Mouse (Mus musculus): ENCODE results near the gene Arhgap6. TPM values are rescaled to one million over a fixed set of nuclear protein-coding genes. Genes with fewer than 3 reads are reported as not detected.
"Not testable (repeated sequence)": the region's sequence is repeated elsewhere in the genome, so short reads cannot be mapped to it uniquely, and the experiment has no call there.

Gene Arhgap6
- polyA plus RNA-seq, 1 experiment from 2014 or later, result 8.9 TPM

DNA sequence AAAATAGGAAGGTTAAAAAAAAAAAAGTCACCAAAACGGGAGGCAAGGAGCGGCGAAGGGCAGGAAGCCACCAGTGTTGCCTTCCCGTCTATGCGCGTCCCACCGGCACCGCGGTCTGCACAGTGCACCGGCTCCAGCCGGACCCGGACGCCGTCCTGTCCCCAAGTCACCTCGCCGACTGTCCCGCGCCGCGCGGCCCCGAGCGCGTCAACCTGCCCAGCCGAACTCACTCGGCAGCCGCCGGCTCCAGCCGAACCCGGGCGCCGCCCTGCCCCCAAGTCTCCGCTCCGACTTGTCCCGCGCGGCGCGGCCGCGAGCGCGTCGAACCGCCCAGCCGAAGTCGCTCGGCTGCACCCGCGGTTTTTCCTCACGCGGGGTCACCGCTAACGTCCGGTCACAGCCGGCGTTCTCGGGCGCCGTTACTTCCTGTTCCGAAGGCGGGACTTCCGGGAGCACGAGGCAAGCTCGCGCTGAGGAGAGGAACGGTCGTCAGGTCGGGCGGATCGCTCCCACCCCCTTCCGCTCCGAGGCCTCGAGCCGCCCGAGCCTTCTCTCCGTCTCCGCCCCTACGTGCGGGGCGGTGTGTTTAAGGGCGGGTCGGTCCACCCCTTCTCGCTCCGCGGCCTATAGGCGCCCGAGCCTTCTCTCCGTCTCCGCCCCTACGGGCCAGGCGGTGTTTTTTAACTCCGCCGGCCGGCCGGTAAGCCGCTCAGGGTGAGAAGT, 525.2 kb downstream of the Arhgap6 start, which contains the start of gene Hccs:
Gene Hccs (minus strand): TSS at position 428 of the 723 bp plus-strand sequence.
- Histone ChIP-seq H3K36me3 (ENCODE audit: control insufficient read depth, insufficient read depth, low read length) (no peaks in the 10 kb centered on the region), H3K9me3 (replicated peaks; ENCODE audit: control insufficient read depth, low read length) (no peaks in the 10 kb centered on the region), H3K27me3 (ENCODE audit: control insufficient read depth, insufficient read depth, low read length) (no peaks in the 10 kb centered on the region), H3K9ac (ENCODE audit: low read depth, low read length) (peak within 1 kb of the TSS; percentile 82), H3K27ac (ENCODE audit: low read depth, low read length) (peak within 1 kb of the TSS; percentile 76), H3K4me2 (peak within 1 kb of the TSS; percentile 55), H3K4me1 (ENCODE audit: control insufficient read depth, insufficient read depth, low read length) (peaks cover 7% of the 10 kb centered on the region; the same call in 1 of the 2 replicates), H3K4me3 (ENCODE audit: low read depth, low read length) (peak within 1 kb of the TSS; percentile 58)
- peak; percentile 99 for ATAC-seq (replicated peaks; ENCODE audit: insufficient number of reproducible peaks, low FRiP score, low TSS enrichment)
- 19% methylated on average over 86 of the region's 97 CpGs for WGBS (ENCODE audit: insufficient replicate concordance)

DNA sequence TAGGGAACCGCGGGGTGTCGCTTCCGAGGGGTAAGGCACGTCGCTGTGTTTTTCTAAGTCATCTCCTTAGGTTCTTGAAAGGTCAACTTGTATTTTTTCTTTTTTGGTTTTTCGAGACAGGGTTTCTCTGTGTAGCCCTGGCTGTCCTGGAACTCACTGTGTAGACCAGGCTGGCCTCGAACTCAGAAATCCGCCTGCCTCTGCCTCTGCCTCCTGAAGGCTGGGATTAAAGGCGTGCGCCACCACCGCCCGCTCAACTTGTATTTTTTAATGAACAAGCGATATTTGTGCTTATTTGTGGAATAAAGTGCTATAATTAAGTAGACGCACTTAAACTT, 525.7 kb downstream of the Arhgap6 start:
- WGBS (ENCODE audit: insufficient replicate concordance), result 38% methylated on average over 15 of the region's 15 CpGs
- not testable (repeated sequence) for H3K36me3 ChIP-seq (ENCODE audit: control insufficient read depth, insufficient read depth, low read length); H3K9ac ChIP-seq (ENCODE audit: low read depth, low read length); H3K27me3 ChIP-seq (ENCODE audit: control insufficient read depth, insufficient read depth, low read length); H3K4me1 ChIP-seq (ENCODE audit: control insufficient read depth, insufficient read depth, low read length); ATAC-seq (replicated peaks; ENCODE audit: insufficient number of reproducible peaks, low FRiP score, low TSS enrichment); H3K27ac ChIP-seq (ENCODE audit: low read depth, low read length); H3K9me3 ChIP-seq (replicated peaks; ENCODE audit: control insufficient read depth, low read length)
- Histone ChIP-seq H3K4me3 (ENCODE audit: low read depth, low read length) (peak overlapping the region; percentile 58), H3K4me2 (peak overlapping the region; percentile 19)

- H3K27me3 ChIP-seq (ENCODE audit: control insufficient read depth, insufficient read depth, low read length), result no peaks in the 10 kb centered on the region
- H3K9ac ChIP-seq (ENCODE audit: low read depth, low read length), result no peak overlapping the region
- no peaks in the 10 kb centered on the region for H3K4me1 ChIP-seq (ENCODE audit: control insufficient read depth, insufficient read depth, low read length)
- H3K4me2 ChIP-seq, result no peak overlapping the region
- H3K9me3 ChIP-seq (replicated peaks; ENCODE audit: control insufficient read depth, low read length), result no peaks in the 10 kb centered on the region
- H3K4me3 ChIP-seq (ENCODE audit: low read depth, low read length), result no peak overlapping the region
- no peak for ATAC-seq (replicated peaks; ENCODE audit: insufficient number of reproducible peaks, low FRiP score, low TSS enrichment)
- 57% methylated on average over 3 of the region's 3 CpGs for WGBS (ENCODE audit: insufficient replicate concordance)
- no peak overlapping the region for H3K27ac ChIP-seq (ENCODE audit: low read depth, low read length)
- no peaks in the 10 kb centered on the region for H3K36me3 ChIP-seq (ENCODE audit: control insufficient read depth, insufficient read depth, low read length)
Measured at GRCm38 (mm10) chrX:169325929-169326595, 531.2 kb downstream of the Arhgap6 start.

- no peak overlapping the region for H3K4me2 ChIP-seq
- 34% methylated on average over 3 of the region's 3 CpGs for WGBS (ENCODE audit: insufficient replicate concordance)
- no peak for ATAC-seq (replicated peaks; ENCODE audit: insufficient number of reproducible peaks, low FRiP score, low TSS enrichment)
- H3K4me3 ChIP-seq (ENCODE audit: low read depth, low read length), result no peak overlapping the region
- no peaks in the 10 kb centered on the region for H3K9me3 ChIP-seq (replicated peaks; ENCODE audit: control insufficient read depth, low read length)
- H3K27me3 ChIP-seq (ENCODE audit: control insufficient read depth, insufficient read depth, low read length), result no peaks in the 10 kb centered on the region
- no peaks in the 10 kb centered on the region for H3K36me3 ChIP-seq (ENCODE audit: control insufficient read depth, insufficient read depth, low read length)
- no peak overlapping the region for H3K9ac ChIP-seq (ENCODE audit: low read depth, low read length)
- H3K27ac ChIP-seq (ENCODE audit: low read depth, low read length), result no peak overlapping the region
- H3K4me1 ChIP-seq (ENCODE audit: control insufficient read depth, insufficient read depth, low read length), result no peaks in the 10 kb centered on the region
Measured at GRCm38 (mm10) chrX:169332264-169332663, 537.4 kb downstream of the Arhgap6 start.

- Histone ChIP-seq H3K4me1 (ENCODE audit: control insufficient read depth, insufficient read depth, low read length) (no peaks in the 10 kb centered on the region), H3K27ac (ENCODE audit: low read depth, low read length) (no peak overlapping the region), H3K9ac (ENCODE audit: low read depth, low read length) (no peak overlapping the region), H3K4me3 (ENCODE audit: low read depth, low read length) (no peak overlapping the region), H3K36me3 (ENCODE audit: control insufficient read depth, insufficient read depth, low read length) (no peaks in the 10 kb centered on the region), H3K9me3 (replicated peaks; ENCODE audit: control insufficient read depth, low read length) (no peaks in the 10 kb centered on the region), H3K27me3 (ENCODE audit: control insufficient read depth, insufficient read depth, low read length) (no peaks in the 10 kb centered on the region), H3K4me2 (no peak overlapping the region)
- ATAC-seq (replicated peaks; ENCODE audit: insufficient number of reproducible peaks, low FRiP score, low TSS enrichment), result no peak
Measured at GRCm38 (mm10) chrX:169337559-169337958, 542.7 kb downstream of the Arhgap6 start.

DNA sequence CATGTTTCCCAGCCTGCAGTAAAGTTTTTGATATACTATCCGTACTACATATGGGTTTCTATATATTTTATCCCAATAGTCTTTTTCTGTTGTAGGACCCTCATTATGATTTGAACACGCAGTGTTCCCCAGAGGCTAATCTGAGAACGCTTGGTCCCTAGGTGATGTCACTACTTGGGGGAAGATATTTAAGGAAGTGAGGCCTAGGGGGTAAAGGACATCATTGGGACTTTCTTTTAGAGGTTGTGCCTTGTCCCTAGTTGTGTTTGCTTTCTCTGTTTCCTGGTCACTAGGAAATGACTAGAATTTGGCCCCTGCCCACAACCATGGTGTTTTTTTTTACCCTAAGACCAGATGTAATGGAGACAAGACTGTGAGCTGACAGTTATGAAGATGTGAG, 543.3 kb downstream of the Arhgap6 start:
- WGBS (ENCODE audit: insufficient replicate concordance), result 71% methylated on average over 3 of the region's 3 CpGs
- H3K4me3 ChIP-seq (ENCODE audit: low read depth, low read length), result no peak overlapping the region
- no peaks in the 10 kb centered on the region for H3K36me3 ChIP-seq (ENCODE audit: control insufficient read depth, insufficient read depth, low read length)

More for the DNA sequence above, 543.3 kb downstream of the Arhgap6 start:
- Histone ChIP-seq H3K4me2 (no peak overlapping the region), H3K27ac (ENCODE audit: low read depth, low read length) (no peak overlapping the region), H3K4me1 (ENCODE audit: control insufficient read depth, insufficient read depth, low read length) (no peaks in the 10 kb centered on the region), H3K9ac (ENCODE audit: low read depth, low read length) (no peak overlapping the region), H3K9me3 (replicated peaks; ENCODE audit: control insufficient read depth, low read length) (no peaks in the 10 kb centered on the region), H3K27me3 (ENCODE audit: control insufficient read depth, insufficient read depth, low read length) (no peaks in the 10 kb centered on the region)
- no peak for ATAC-seq (replicated peaks; ENCODE audit: insufficient number of reproducible peaks, low FRiP score, low TSS enrichment)

Other genes starting within 250 kb of the Arhgap6 start
- gene Frmpd4, start 217.9 kb upstream of the Arhgap6 start, polyA plus RNA-seq (2014; fragmentation: Nextera tagmentation; extraction: Ambion mirVana), result not detected in 2 replicates
- 33.8 and 36.1 TPM in 2 replicates for gene Msl3, start 121.2 kb upstream of the Arhgap6 start, polyA plus RNA-seq (2014; fragmentation: Nextera tagmentation; extraction: Ambion mirVana)